Mouse (Mus musculus): ENCODE measurements around the gene Esr2.

DNA sequence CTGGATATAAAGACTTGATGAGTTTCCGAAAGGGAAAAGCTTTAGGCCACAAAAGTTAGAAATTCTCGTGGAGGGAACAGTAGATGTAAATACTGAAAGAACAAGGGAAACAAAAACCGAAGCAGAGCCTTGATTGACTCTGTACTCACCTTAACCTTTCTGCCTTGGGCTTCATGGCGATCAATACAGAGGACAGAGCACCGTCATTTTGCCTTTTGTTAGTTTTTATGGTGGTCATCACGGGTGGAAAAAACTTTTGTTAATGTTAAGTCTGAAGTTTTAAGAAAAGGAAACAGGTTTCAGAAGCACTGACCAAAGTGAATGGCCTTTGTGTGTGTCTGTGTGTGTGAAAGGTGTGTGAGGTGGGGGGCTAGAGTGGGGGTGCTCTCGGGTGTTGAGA, 103.1 kb downstream of the Esr2 start:
- TF ChIP-seq GATA1 (IDR thresholded peaks at IDR 0.05; ENCODE audit: low read length) (no peak), TAL1 (IDR thresholded peaks at IDR 0.05; ENCODE audit: low read length) (no peak)
